Mouse (Mus musculus): ENCODE measurements around the gene Ankrd52.

GRCm38 (mm10) chr10:128377222-128377939, 466 bp downstream of the Ankrd52 start:
- TF ChIP-seq NELFE (IDR thresholded peaks at IDR 0.05; ENCODE audit: low read depth, low read length): no peak
- no peak for TF ChIP-seq MEF2A (IDR thresholded peaks at IDR 0.05; ENCODE audit: borderline replicate concordance, low read depth, low read length)
- no peak for TF ChIP-seq ZMIZ1 (IDR thresholded peaks at IDR 0.05; ENCODE audit: low read depth, low read length)
- peak; percentile 99 for TF ChIP-seq UBTF (IDR thresholded peaks at IDR 0.05; ENCODE audit: low read depth, low read length)
- TF ChIP-seq EP300 (IDR thresholded peaks at IDR 0.05; ENCODE audit: low read length): no peak
- no peak for TF ChIP-seq BHLHE40 (IDR thresholded peaks at IDR 0.05; ENCODE audit: low read depth, low read length)
- TF ChIP-seq CTCF (conservative IDR thresholded peaks at IDR 0.05 in 1 of 2, IDR thresholded peaks at IDR 0.05 in 1 of 2; ENCODE audit: low read depth in 2 of 2, low read length in 2 of 2): peak in 1 of 2 experiments; percentile 29; a peak in 1 of 4 replicates
- no peak for TF ChIP-seq GABPA (IDR thresholded peaks at IDR 0.05; ENCODE audit: insufficient replicate concordance, low read depth, low read length)
- TF ChIP-seq MAFK (IDR thresholded peaks at IDR 0.05; ENCODE audit: insufficient replicate concordance, low read length): no peak
- no peak for TF ChIP-seq ZNF384 (IDR thresholded peaks at IDR 0.05; ENCODE audit: low read depth, low read length)
- peak; percentile 43 for TF ChIP-seq MXI1 (IDR thresholded peaks at IDR 0.05; ENCODE audit: low read depth, low read length)
- TF ChIP-seq CHD1 (IDR thresholded peaks at IDR 0.05; ENCODE audit: low read depth, low read length): no peak
- no peak for TF ChIP-seq RAD21 (IDR thresholded peaks at IDR 0.05; ENCODE audit: low read depth, low read length)
- no peak for TF ChIP-seq POLR2A (IDR thresholded peaks at IDR 0.05; ENCODE audit: low read depth, low read length)
